Mouse (Mus musculus): ENCODE results near the gene Spock1.

Spock1 gene

DNA sequence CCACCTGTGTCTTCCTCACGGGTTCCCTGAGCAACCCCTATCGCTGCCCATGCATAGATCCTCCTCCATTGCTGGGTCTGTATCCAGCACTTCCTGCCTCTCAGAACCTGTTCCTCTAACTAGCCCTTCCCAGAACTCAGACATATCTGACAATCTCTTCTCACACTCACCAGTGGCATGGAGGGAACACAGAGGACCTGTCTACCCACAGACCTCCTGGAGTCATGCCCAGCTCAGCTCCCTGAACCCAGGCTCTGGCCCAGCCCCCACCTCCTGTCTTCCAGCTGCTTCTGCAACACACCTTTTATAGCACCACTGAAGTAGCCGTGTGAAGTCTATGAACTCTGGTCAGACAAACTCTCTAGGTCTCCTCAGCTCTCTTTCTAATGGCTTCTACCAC, 101.3 kb downstream of the Spock1 start:
- DNase-seq (ENCODE audit: low spot score in 2 of 2), result no peak

DNA sequence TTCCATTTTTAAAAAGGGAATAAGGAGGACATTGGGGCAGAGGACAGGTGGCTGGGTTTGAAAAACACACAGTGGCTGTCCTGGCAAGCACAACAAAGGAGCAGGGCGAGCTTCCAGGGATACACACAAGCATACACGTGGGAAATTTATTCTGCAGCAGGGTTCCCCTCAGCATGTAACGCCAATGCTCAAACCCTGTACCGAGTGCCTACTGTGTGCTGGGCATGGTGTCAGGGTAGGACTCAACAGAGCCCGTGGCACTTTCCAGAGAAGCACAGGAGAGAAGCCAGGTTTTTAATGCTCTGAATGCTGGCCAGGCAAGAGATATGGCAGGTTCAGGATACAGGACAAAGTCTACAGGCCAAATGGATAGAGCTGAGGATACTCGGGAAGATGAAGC, 101.8 kb downstream of the Spock1 start:
- DNase-seq (ENCODE audit: low spot score in 2 of 2), result no peak

DNA sequence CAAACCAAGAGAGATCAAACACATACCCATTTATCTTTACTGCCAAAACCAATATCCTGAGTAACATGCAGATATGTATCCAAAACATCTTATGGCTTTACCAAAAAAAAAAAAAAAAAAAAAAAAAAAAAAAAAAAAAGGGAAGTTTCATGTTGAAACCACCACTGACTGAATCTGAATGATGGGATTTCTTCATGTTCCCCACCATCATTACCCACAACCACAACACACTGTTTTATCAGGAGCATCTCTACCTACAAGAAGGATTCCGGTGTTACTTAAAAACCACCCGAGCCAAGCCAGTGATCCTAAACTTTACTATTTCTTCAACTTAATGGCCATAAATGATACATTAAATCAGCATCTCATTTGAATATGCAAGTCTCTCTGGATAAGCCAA, 109.5 kb downstream of the Spock1 start:
- no peak for DNase-seq (ENCODE audit: low spot score in 2 of 2)

DNA sequence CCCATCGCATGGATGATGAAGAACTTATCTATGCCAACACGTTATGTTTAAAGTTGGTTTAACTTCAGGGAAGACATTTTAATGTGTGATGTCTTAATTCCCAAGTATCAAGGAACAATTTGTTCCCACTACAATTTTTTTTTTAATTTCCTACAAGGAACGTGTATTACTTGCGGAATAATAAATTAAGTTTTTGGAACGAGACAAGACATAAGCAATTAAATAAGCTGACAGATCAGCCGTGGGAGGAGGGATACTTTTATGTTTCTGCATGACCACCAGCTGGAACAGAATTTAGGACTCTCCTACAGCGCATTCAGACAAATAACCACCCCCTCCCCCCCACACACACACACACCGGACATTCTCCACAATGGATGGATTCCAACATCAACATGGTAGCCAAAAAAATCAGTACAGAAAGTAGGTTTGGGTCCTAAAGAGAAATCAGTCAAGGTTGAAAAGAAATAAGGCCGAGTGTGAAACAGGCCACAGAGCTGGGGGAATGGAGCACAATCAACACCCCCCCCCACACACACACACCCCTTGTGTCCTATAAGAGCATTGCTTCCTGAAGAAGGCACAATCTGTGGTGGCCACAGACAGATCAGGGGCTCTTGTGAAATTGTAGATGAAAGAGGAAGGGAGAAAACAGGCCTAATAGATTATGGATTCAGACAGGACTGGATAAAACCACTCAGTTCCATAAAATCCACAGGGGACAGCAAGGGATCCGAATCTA, 111.0 kb downstream of the Spock1 start:
- no peak for DNase-seq (ENCODE audit: low spot score in 2 of 2)

DNA sequence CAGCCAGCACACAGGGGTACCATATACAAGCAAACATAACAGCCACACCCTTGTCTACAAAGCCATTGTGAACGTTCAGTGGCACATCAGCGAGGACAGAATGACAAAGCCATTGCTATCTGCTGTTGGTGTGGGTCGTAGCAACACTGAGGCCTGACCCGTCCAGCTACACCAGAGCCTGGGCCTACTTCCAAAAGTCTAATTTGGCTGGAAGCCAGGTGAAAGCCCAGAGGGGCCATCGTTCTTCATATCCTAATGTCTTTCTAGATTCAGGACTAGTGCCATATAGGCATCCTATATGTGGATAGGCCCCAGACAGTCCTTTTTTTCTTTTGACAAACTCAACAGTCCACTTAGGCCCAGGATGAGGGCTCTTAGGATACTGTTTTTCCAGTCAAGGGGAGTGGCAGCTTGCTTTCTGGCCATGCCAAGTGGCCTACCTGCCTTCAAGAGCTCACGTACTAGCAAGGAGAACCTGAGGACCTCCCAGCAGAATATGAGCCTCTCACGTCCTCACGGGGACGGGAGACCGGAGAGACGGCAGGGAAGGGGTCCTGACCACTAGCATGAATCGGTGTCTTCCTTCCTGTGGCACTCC, 114.4 kb downstream of the Spock1 start:
- DNase-seq (ENCODE audit: low spot score in 2 of 2), result no peak

DNA sequence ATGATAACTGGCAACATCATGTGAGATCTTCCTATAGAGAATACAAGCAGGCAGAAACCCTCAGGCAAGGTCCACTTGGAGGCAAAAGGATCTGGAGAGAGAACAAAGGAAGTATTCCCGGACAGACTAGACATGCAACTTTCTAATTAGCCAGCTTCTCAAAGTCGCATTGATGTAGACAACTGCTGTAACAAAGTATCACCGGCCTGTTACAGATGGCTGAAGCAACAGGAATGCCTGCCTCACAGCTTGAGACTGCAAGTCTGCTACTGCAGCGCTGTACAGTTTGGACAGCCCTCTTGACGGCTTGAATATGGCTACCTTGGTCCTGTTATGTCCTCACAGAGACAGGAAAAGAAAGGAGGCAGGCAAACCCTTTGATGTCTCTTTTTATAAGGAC, 118.3 kb downstream of the Spock1 start:
- no peak for DNase-seq (ENCODE audit: low spot score in 2 of 2)

DNA sequence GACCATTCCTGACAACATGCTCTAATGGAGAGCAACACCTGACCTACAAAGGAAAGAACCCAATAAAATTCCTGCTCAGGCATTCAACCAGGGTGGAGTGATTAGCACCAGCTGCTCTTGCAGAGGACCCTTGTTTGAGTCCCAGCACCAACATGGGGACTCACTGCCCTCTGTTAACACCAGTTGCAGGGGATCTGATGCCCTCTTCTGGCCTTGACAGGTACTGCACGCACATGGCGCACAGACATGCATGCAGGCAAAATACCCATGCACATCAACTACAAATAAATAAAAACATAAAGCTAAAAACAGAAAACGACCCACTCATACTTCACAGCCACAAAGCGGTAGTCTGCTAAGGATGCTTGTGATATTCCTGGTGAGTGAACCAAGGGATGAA, 119.8 kb downstream of the Spock1 start:
- DNase-seq (ENCODE audit: low spot score in 2 of 2), result no peak

DNA sequence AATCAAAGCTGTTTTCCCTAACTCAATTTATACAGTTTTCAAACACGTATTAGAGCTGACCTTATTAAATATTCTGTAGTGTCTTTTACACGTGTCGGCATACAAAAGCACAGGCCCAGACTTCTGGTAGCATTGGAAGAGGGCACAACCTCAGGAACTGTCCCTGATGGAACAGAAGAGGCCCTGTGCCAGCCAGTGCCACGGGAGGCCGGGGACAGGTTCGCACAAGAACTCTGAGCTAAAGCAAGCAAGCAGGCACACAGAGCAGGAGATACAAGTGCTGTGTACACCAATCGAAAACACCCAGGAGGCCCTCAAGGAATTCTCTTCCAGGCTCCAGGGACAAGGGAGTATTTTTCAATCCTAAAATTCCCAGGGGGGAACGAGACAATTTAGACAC, 121.9 kb downstream of the Spock1 start:
- no peak for DNase-seq (ENCODE audit: low spot score in 2 of 2)

DNA sequence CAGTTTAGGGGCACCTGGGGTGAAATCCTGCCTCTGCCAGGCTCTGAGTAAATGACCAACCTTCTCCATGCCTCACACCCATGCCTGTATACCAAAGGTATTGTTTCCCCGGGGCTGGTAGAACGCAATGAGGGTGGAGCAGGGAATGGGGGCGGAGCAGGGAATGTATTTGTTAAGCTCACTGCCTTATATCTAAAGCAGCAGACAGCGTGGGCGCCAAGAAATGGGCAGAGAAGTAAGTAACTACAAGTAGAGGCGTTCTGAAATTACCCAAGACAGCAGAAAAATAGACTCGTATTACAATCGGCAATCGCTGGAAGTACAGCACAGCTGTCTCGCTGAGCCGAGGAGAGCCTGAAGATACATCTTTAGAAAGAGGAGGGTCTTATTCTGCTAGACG, 125.2 kb downstream of the Spock1 start:
- DNase-seq (ENCODE audit: low spot score in 2 of 2), result no peak

DNA sequence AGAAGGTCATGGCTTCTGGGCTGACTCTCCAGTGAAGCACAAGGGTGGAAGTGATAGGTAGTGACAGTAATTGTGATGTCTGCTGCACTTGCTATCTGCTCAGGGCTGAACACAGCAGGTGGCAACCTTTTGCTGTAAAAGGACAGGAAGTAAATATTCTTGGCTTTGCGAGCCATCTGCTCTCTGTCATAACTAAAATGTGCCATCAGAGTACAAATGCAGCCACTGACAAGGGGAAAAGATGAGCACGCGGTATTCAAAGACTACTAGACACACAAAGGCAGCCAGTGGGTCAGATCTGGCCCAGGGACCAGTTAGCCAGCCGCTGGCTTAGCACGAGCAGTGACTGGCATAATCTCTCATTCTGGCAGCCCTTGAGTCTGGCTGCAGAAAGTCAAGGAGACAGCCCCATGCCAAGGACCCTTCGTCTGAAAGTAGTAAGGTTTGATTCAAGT, 126.0 kb downstream of the Spock1 start:
- DNase-seq (ENCODE audit: low spot score in 2 of 2), result no peak

DNA sequence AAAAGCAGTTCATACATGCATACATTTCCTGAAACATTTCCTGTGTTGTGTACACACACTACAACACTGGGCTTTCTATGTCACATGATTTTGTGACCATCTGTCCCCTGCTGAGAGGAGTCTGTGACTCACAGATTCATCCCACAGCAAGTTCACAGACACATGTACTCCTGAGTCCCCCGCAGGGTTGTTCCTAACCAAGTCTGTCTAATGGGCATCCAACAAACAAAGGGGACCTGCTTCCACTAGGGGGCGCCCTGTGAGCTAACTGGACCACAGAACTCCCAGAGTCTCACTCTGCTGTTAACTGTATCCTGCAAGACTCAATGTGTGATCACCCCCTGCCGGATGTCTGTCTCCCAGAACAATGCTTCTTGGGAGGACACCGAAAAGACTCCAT, 129.0 kb downstream of the Spock1 start:
- no peak for DNase-seq (ENCODE audit: low spot score in 2 of 2)

DNA sequence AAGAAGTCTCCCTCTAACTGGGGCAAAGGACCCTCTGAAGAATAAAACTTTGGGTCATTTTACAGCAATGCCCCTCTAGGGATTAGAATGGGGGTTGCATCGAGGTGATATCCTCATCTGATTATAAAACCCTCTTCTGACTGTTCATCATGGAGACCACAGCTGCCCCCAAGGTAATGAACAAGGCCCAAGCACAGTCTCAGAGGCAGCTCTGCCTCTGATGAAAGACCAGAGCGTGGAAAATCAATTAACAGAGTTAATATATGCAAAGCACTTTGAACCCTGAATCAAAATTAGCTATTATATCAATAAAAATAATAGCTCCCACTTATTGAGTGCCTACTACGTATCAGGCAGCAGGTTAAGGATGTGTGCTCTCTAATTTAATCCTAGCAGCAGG, 129.6 kb downstream of the Spock1 start:
- no peak for DNase-seq (ENCODE audit: low spot score in 2 of 2)

DNA sequence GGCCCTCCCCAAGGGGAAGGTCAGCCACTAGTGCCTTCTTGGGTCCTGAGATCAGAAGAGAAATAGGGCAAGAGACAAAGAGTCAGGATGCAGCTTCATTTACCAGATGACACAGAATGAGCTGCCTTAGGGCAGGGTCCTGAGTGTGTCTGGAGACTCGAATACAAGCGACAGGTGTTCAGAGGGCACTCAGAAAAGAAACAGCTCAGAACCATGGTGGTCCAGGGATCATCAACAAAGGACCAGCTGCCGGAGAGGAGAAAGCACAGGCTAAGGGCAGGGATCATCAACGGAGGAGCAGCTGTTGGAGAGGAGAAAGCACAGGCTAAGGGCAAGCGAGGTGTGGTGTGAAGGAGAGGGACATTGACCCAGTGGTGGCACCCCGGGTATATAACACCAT, 136.1 kb downstream of the Spock1 start:
- no peak for DNase-seq (ENCODE audit: low spot score in 2 of 2)

DNA sequence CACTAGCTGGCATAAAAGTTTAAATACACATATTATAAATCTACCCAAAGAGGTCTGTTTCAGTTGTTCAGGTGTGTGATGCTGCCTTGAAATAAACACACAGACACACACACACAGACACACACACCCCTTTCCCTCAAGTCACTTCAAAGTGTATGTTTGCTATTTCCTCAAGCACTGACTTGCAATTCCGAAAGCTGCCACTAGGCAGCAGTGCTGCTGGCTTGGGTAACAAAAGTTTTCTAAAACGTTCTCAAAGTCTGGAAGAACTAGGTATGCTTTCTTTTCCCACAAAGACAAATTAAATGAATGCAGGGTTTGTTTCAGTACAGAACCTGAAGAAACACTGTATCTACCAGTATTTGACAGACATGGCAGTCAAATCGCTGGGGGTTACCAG, 141.4 kb downstream of the Spock1 start:
- DNase-seq (ENCODE audit: low spot score in 2 of 2), result no peak

DNA sequence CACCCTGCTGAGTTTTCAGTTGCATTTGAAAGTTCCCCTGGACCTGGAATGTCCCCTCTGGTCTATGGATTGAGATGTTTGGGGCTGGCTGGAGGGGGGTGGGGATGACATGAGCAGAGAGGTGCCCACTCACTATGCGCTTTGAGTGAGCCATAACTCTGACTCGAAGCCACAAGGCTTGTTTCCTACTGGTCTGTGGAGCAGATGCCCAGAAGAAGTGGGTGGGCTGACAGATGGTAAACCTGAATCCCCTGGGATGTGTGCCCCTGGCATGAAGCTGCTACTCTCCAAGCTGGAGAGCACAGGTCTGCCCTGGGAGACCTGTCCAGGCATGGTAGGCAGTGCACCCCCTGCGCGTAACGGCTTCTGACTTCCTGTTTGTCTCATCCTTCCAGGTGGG, 147.0 kb downstream of the Spock1 start:
- DNase-seq (ENCODE audit: low spot score in 2 of 2), result no peak

DNA sequence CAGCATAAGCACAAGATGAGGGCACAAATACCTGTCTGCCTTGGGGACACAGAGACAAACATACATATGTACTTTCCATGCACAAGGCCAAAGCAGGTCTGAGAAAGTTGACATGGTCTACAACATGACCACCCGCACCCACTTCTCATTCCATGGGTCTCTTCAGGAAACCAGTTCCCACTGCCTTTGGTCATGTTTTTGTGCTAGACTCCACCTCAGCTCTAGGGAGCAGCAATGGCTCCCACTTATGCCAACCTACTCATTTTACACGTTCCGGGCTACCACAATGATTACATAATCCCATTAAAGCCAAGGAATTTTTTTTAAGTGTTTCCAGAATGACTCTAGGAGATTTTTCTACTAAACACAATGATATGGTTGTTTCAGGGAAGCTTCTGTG, 147.5 kb downstream of the Spock1 start:
- no peak for DNase-seq (ENCODE audit: low spot score in 2 of 2)

DNA sequence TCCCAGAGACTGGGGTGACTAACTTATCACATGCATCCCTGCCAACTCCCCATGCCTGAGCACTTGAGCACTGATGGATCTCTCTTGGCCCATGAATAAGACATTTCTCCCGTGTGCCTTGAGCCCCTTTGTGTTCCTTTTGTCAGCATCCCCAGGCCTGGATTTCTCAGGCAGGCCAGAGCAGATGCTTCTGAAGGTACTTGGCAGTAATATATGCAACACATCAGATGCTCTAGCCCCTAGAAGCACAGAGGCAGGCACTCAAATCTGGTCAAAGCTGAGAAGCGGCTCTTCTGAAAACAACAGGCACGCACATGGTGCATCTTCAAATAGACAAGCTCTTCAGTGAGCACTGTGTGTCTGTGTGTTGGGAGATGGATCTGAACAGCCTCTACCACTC, 151.8 kb downstream of the Spock1 start:
- DNase-seq (ENCODE audit: low spot score in 2 of 2), result no peak

DNA sequence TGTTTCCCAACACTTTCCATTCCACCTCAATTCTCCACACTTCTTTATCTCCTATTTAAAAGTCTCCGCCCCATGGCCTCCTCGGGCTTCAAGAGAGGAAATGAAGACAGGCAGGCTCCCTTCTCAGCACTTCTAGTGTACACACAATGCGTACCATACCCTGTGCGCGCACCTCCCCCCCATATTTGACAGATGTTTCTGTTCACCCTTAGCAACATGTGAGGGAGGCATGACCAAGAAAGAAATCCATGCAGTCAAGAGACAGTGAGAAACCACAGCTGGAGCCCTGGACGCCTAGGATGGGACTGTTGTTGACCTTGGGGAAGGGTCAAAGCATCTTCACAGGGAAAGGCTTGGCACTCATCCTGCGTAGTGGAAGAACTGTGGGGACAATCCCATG, 157.3 kb downstream of the Spock1 start:
- DNase-seq (ENCODE audit: low spot score in 2 of 2), result no peak

DNA sequence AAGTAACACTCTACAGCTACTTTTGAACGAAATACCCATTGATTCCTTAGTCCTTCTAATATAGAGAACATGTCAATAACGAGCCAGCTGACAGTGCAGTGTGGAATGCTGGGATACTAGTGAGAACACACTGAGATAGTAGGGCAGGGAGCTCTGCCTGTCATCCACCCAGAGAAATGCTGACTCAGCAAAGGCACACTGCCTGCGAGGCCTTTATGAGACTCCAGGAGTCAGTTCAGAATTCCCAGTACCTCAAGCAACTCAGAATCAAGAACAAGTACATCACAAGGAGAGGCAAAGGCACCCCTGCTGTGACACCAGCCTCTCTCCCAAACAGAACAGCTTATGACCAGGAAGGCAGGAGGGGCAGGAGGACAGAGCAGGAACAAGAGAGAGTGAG, 163.5 kb downstream of the Spock1 start:
- no peak for DNase-seq (ENCODE audit: low spot score in 2 of 2)

DNA sequence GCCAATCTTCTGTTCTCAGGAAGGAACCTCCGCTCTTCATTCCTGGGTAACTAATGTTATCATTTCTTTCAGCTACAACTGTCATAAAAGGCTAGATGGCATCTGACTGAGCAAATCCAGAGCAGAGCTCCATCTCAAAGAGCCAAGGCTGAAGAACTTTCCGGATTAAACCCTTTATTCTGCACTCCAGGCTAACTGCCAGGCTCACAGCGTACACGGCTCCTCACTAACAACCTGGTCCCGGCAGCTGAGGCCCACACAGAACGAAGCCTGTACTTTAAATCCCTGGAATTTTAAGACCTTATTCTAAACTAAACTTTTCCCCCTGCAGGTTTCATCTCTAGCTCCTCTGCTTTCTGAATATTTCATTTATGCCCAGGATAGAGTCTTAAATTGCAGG, 166.9 kb downstream of the Spock1 start:
- DNase-seq (ENCODE audit: low spot score in 2 of 2), result no peak

DNA sequence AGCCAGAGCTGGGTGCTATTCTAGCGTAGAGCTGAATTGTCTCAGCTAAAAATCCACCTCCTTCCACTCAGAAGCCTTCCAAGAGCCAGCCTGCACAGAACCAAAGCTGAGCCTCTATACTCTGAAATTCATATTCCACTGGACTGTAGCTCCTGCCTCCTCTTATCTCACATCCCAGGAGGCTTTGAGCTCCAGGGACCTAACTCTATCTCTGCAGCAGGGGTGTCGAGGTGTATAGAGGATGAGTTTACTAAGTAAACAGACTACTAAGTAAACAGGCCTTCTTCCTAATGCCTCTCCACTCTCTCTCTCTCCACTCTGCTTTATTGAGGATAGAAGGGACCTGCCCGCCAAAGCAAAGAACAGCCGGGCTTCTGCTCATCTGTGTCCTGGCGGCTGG, 167.7 kb downstream of the Spock1 start:
- no peak for DNase-seq (ENCODE audit: low spot score in 2 of 2)

DNA sequence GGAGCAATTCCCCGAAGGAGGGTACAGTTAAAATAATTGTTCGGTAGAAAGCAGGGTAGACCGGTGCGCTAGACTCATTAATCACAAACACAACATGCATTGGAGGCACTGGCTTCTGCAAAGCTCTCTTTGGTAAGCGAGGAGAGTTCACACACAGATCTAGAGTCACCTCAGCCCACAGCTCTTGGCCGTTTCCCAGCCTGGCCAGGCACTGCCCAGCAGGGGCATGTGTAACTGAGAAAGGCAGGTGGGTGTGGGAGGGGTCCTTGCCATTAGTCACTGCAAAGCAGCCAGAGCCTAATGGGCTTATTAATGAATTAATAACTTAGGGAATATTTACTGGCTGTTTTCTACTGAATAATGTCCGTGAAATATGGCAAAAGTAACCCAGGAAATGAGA, 172.1 kb downstream of the Spock1 start:
- no peak for DNase-seq (ENCODE audit: low spot score in 2 of 2)

DNA sequence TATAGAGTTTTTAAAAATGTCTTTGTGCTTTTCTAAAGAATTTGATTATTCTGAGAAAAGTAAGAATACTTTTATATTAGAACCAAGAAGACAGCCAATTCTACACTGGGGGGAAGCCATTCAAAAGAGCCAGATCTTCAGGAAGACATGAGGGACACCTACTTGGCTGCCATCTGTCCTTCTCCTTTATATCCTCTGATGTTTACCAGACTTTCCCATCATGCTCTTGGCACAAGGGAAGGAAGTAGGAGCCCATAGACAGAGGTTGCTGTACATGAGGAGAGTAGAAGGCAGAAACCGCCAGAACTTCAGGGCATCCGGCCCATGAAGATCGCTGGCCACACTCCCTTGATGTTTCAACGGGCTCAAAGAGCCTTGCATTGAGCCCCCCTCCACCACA, 173.6 kb downstream of the Spock1 start:
- DNase-seq (ENCODE audit: low spot score in 2 of 2), result no peak

DNA sequence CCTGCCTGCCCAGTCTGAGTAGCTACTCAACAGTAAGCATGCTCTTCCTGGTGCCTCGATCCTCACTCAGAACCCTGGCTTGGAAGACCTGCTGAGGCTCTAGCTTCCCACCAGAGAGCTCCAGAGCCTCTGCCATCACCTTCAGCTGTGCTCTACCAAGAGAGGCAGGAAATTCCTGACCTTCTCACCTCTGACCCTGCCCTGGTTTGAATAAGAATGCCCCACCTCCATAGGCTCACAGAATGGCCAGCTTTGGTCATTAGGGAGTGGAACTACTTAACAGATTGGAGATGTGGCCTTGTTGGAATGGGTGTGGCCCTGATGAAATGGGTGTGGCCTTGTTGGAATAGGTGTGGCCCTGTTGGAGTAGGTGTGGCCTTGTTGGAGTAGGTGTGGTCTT, 174.6 kb downstream of the Spock1 start:
- DNase-seq (ENCODE audit: low spot score in 2 of 2), result no peak
